Mouse (Mus musculus): ENCODE measurements at regions not wholly inside any gene's neighbourhood (a gene's known extent, or its start where the extent isn't known, plus 50 kb on each side); places are given as distances from the start of the nearest gene placed in this dataset.

DNA sequence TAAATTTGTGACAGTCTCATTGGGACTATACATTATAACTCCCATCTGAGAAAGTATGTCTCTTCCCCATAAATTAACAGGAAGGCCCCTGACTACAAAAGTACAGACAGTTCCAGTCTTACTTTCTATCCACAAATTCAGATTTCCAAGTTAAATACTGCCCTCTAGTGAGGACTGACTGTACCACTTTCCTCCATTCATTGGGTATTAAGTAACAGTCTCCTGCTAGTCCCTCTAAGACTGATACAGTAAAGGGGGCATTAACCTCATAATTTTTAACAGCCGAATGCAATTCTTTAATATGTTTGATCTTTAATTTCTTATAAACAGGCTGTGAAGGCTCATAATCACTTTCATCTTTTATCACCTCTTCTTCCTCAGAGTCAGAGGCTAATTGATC lies 131.0 kb upstream of the Adcyap1 start:
- peak; percentile 3 for DNase-seq (ENCODE audit: low read depth, low spot score)

DNA sequence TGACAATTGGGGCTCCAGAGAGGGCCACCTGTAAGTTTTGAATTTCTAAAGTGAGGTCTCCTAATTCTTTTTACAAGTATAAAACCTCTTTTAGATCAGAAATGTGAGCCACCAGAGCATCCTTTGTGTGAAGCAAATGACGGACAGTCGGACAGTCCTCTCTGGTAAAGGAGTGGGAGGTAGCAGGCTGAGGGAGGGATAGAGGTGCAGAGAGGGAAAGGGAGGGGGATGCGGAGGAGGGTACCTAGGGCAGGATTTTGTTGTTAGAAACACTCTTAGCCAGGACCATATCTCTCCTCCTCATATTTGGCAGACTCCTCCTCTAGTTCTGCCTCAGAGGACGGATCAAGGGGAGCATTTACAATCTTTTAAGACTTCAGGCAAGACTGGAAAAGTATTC lies 130.3 kb upstream of the Adcyap1 start:
- DNase-seq (ENCODE audit: low read depth, low spot score) = no peak

DNA sequence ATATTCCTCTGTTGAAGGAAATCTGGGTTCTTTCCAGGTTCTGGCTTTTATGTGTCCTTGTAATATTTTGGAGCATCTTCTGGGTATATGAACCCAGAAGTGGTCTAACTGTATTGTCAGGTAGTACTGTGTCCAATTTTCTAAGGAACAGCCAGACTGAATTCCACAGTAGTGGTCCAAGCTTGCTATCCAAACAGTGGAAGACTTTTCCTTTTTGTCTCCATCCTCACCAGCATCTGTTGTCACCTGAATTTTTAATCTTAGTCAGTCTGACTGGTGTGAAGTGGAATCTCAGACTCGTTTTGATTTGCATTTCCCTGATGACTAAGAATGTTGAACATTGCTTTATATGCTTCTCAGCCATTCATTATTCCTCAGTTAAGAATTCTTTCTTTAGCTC lies 114.8 kb upstream of the Adcyap1 start:
- DNase-seq (ENCODE audit: low read depth, low spot score) = no peak

DNA sequence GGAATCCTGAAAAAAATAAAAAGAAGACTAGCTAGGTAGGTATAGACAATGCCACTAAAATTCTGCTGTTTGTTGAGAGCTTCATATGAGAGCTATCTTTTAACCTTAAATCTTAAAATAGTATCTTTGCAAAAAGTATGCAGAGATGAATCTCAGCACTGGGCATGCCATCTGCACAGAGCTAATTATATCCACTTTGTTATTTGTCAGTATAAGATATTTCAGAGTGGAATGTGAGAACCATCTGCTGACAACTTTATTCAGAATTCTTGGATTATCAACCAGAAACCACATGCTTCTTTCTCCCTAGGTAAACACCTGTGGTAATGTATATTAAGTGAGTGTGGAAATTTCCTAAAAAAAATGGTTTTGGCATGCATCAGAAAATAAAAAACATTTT lies 94.3 kb upstream of the Adcyap1 start:
- DNase-seq (ENCODE audit: low read depth, low spot score) = peak; percentile 45

DNA sequence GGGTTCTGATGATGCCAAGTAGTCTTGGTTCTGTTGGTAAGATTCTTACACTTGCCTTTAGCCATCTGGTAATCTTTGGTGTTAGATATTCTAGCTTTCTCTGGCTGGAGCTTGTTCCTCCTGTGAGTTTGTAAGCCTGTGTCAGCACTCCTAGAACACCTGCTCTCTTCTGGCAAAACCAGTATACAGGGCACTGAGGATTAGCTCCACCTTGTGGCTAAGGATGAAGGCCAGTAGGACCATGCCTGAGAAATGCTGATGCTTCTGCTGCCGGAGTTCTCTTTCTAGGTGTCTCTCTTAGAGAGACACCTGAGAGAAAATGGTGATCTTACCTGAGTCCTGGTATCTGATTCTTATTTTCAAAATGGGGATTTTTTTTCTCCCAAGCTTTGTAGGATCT lies 58.8 kb upstream of the Adcyap1 start:
- no peak for DNase-seq (ENCODE audit: low read depth, low spot score)

DNA sequence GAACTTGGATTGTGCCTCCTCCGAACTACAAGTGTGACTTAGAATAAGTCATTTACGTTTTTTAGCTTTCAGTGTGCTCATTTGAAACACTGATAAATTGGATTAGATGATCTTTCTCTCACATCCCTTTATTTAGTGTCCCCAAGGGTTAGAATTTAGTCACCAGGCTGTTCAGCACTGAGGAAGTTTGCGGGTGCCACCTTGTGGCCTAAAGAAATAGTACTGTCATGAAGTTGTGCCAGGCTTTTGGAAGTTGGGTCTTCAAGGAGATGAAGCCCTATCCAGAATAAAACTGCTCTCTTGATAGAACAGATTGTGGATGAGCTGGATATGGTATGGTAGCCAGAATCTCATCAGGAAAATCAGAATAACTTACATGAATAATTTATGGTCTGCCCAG lies 57.7 kb upstream of the Adcyap1 start:
- DNase-seq (ENCODE audit: low read depth, low spot score) = peak; percentile 59

Data from brain, embryonic 18.5 days (tissue).